Mouse (Mus musculus): ENCODE data around the gene Msx3. TPM values are rescaled to one million over a fixed set of nuclear protein-coding genes. Genes with fewer than 3 reads are reported as not detected.
A peak's percentile ranks its signal among the peaks of the same experiment; 100 is the strongest.

Msx3 gene
- not detected in 2 replicates for polyA plus RNA-seq (2012; rRNA removed)
- polyA plus RNA-seq (2014; fragmentation: Nextera tagmentation; extraction: Ambion mirVana) = not detected in 2 replicates

- H3K4me3 ChIP-seq (replicated peaks; ENCODE audit: low read length) = peak within 1 kb of the TSS; percentile 41
- no peaks in the 10 kb centered on the region for H3K9me3 ChIP-seq (ENCODE audit: control insufficient read depth, low read length)
- peaks cover 18% of the 10 kb centered on the region for H3K4me1 ChIP-seq (ENCODE audit: control insufficient read depth, insufficient read depth, low read length)
- no peak within 1 kb of the TSS for H3K27ac ChIP-seq (replicated peaks; ENCODE audit: low read depth, low read length)
- peaks cover 72% of the 10 kb centered on the region for H3K27me3 ChIP-seq (ENCODE audit: control insufficient read depth, insufficient read depth, low read length)
- peak within 1 kb of the TSS; percentile 61 for H3K4me2 ChIP-seq (replicated peaks; ENCODE audit: low read depth, low read length, severe bottlenecking)
- H3K9ac ChIP-seq (ENCODE audit: low read depth, low read length, severe bottlenecking) = no peak within 1 kb of the TSS
- no peak for DNase-seq (ENCODE audit: low spot score)
- no peaks in the 10 kb centered on the region for H3K36me3 ChIP-seq (ENCODE audit: control insufficient read depth, insufficient read depth, low read length)
- TF ChIP-seq POLR2A (IDR thresholded peaks at IDR 0.05; ENCODE audit: borderline replicate concordance, extremely low read depth, insufficient read depth, insufficient read length) = no peak
- peak; percentile 28 for ATAC-seq (ENCODE audit: low FRiP score, low read depth)
- WGBS = under 1% methylated on average over 55 of the region's 56 CpGs
Observed at GRCm38 (mm10) chr7:140048361-140049114, at the start of gene Msx3. Msx3 (minus strand) TSS chr7:140049089.

- TF ChIP-seq POLR2A (IDR thresholded peaks at IDR 0.05; ENCODE audit: borderline replicate concordance, extremely low read depth, insufficient read depth, insufficient read length) = no peak
- no peak for ATAC-seq (ENCODE audit: low FRiP score, low read depth)
- Histone ChIP-seq H3K4me1 (ENCODE audit: control insufficient read depth, insufficient read depth, low read length) (0 out of 2 replicates have a peak, but pooled peaks cover 3% of the 10 kb centered on the region), H3K27ac (replicated peaks; ENCODE audit: low read depth, low read length) (no peak overlapping the region), H3K4me3 (replicated peaks; ENCODE audit: low read length) (no peak overlapping the region), H3K9ac (ENCODE audit: low read depth, low read length, severe bottlenecking) (no peak overlapping the region), H3K4me2 (replicated peaks; ENCODE audit: low read depth, low read length, severe bottlenecking) (no peak overlapping the region), H3K27me3 (ENCODE audit: control insufficient read depth, insufficient read depth, low read length) (no peaks in the 10 kb centered on the region), H3K36me3 (ENCODE audit: control insufficient read depth, insufficient read depth, low read length) (no peaks in the 10 kb centered on the region), H3K9me3 (ENCODE audit: control insufficient read depth, low read length) (no peaks in the 10 kb centered on the region)
- WGBS = 100% methylated on average over 1 of the region's 1 CpGs
- no peak for DNase-seq (ENCODE audit: low spot score)
Observed at GRCm38 (mm10) chr7:140098466-140098865, 49.6 kb upstream of the Msx3 start.

- no peak for ATAC-seq (ENCODE audit: low FRiP score, low read depth)
- no peaks in the 10 kb centered on the region for H3K27me3 ChIP-seq (ENCODE audit: control insufficient read depth, insufficient read depth, low read length)
- no peak for TF ChIP-seq POLR2A (IDR thresholded peaks at IDR 0.05; ENCODE audit: borderline replicate concordance, extremely low read depth, insufficient read depth, insufficient read length)
Observed at GRCm38 (mm10) chr7:140096055-140096454, 47.2 kb upstream of the Msx3 start.

DNA sequence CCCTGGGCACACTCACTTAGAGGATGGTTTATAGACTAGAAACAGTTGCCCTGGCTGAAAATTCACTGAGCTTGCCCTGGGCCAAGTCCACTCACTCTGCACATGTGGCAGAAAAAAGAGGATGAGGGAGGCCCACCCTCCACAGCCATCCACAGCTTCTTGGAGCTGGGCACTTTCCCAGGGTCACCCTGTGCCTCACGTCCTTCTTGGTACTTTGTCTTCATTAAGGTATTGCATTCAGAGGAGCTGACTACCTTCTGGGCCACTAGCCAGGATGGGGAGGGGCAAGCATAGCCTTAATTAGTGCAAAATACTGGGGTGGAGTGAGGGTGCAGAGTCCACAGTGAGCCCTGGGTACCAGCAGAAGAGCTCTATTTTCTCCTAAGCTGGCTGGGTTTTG, 46.7 kb upstream of the Msx3 start:
- no peak overlapping the region for H3K9ac ChIP-seq (ENCODE audit: low read depth, low read length, severe bottlenecking)
- H3K27ac ChIP-seq (replicated peaks; ENCODE audit: low read depth, low read length) = no peak overlapping the region
- H3K4me2 ChIP-seq (replicated peaks; ENCODE audit: low read depth, low read length, severe bottlenecking) = no peak overlapping the region
- H3K36me3 ChIP-seq (ENCODE audit: control insufficient read depth, insufficient read depth, low read length) = no peaks in the 10 kb centered on the region
- H3K4me1 ChIP-seq (ENCODE audit: control insufficient read depth, insufficient read depth, low read length) = no peaks in the 10 kb centered on the region
- H3K27me3 ChIP-seq (ENCODE audit: control insufficient read depth, insufficient read depth, low read length) = no peaks in the 10 kb centered on the region
- TF ChIP-seq POLR2A (IDR thresholded peaks at IDR 0.05; ENCODE audit: borderline replicate concordance, extremely low read depth, insufficient read depth, insufficient read length) = no peak
- H3K4me3 ChIP-seq (replicated peaks; ENCODE audit: low read length) = no peak overlapping the region
- no peaks in the 10 kb centered on the region for H3K9me3 ChIP-seq (ENCODE audit: control insufficient read depth, low read length)
- no peak for ATAC-seq (ENCODE audit: low FRiP score, low read depth)
- DNase-seq (ENCODE audit: low spot score) = no peak
- 24% methylated on average over 1 of the region's 1 CpGs for WGBS

More at GRCm38 (mm10) chr7:140096055-140096454, 47.2 kb upstream of the Msx3 start:
- Histone ChIP-seq H3K27ac (replicated peaks; ENCODE audit: low read depth, low read length) (no peak overlapping the region), H3K9ac (ENCODE audit: low read depth, low read length, severe bottlenecking) (no peak overlapping the region), H3K9me3 (ENCODE audit: control insufficient read depth, low read length) (no peaks in the 10 kb centered on the region), H3K4me2 (replicated peaks; ENCODE audit: low read depth, low read length, severe bottlenecking) (no peak overlapping the region), H3K36me3 (ENCODE audit: control insufficient read depth, insufficient read depth, low read length) (no peaks in the 10 kb centered on the region), H3K4me1 (ENCODE audit: control insufficient read depth, insufficient read depth, low read length) (no peaks in the 10 kb centered on the region), H3K4me3 (replicated peaks; ENCODE audit: low read length) (no peak overlapping the region)
- no peak for DNase-seq (ENCODE audit: low spot score)

- H3K9ac ChIP-seq (ENCODE audit: low read depth, low read length, severe bottlenecking) = no peak overlapping the region
- no peaks in the 10 kb centered on the region for H3K36me3 ChIP-seq (ENCODE audit: control insufficient read depth, insufficient read depth, low read length)
- DNase-seq (ENCODE audit: low spot score) (no peak), ATAC-seq (ENCODE audit: low FRiP score, low read depth) (no peak)
- no peak for TF ChIP-seq POLR2A (IDR thresholded peaks at IDR 0.05; ENCODE audit: borderline replicate concordance, extremely low read depth, insufficient read depth, insufficient read length)
- no peak overlapping the region for H3K27ac ChIP-seq (replicated peaks; ENCODE audit: low read depth, low read length)
- no peak overlapping the region for H3K4me3 ChIP-seq (replicated peaks; ENCODE audit: low read length)
- no peak overlapping the region for H3K4me2 ChIP-seq (replicated peaks; ENCODE audit: low read depth, low read length, severe bottlenecking)
- 41% methylated on average over 5 of the region's 5 CpGs for WGBS
- no peaks in the 10 kb centered on the region for H3K9me3 ChIP-seq (ENCODE audit: control insufficient read depth, low read length)
- H3K27me3 ChIP-seq (ENCODE audit: control insufficient read depth, insufficient read depth, low read length) = no peaks in the 10 kb centered on the region
- no peaks in the 10 kb centered on the region for H3K4me1 ChIP-seq (ENCODE audit: control insufficient read depth, insufficient read depth, low read length)
Observed at GRCm38 (mm10) chr7:140094954-140095353, 46.1 kb upstream of the Msx3 start.
